Comparison of ENCODE assay signal across 32 mouse cellular contexts in genomic region chr16:35278166-35278565, GRCm38 (mm10).
"Had no signal": no experiment of that assay in that cellular context is flagged by ENCODE, and none has a peak within 500 bp of the region (broad histone marks: within the 10 kb centered on the region; RNA-seq: fewer than 3 reads in every experiment).

No protein-coding gene starts in this region.

- H3K27me3 ChIP-seq: heart, embryonic 15.5 days; hindbrain, embryonic 15.5 days; kidney, embryonic 15.5 days had no signal

- H3K27ac ChIP-seq: heart, embryonic 13.5 days; heart, embryonic 15.5 days; hindbrain, embryonic 13.5 days; hindbrain, embryonic 14.5 days; hindbrain, embryonic 15.5 days; hindbrain, postnatal 0 days; intestine, embryonic 15.5 days; kidney, embryonic 15.5 days; kidney, postnatal 0 days; layer of hippocampus, adult 2 months; left cerebral cortex, adult 2 months had no signal

- H3K4me1 ChIP-seq: heart, embryonic 12.5 days; heart, embryonic 13.5 days; heart, embryonic 15.5 days; hindbrain, embryonic 15.5 days; intestine, embryonic 15.5 days; kidney, embryonic 15.5 days had no signal

- DNase-seq: heart, postnatal 10 days; heart, postnatal 14 days; heart, postnatal 36 days; heart, postnatal 4 days; kidney, adult 11 months; kidney, adult 18-20 months; kidney, adult 2 months; kidney, adult 8-10 months; kidney, adult 9 months; kidney, postnatal 10 days; kidney, postnatal 14 days; kidney, postnatal 25 days; kidney, postnatal 36 days; layer of hippocampus, adult 9-11 months; layer of hippocampus, postnatal 36 days had no signal

- ATAC-seq: hindbrain, embryonic 16.5 days; hindbrain, postnatal 0 days; inflammation-experienced regulatory T-cells, adult 6 months; intestine, embryonic 15.5 days; intestine, embryonic 16.5 days; intestine, postnatal 0 days had no signal

- H3K4me3 ChIP-seq: heart, embryonic 12.5 days; heart, embryonic 13.5 days; heart, embryonic 15.5 days; hindbrain, embryonic 13.5 days; hindbrain, embryonic 15.5 days; intestine, embryonic 15.5 days; kidney, embryonic 15.5 days; layer of hippocampus, adult 2 months; left cerebral cortex, adult 2 months had no signal

- H3K9ac ChIP-seq: heart, embryonic 12.5 days; heart, embryonic 13.5 days; heart, embryonic 15.5 days; hindbrain, embryonic 13.5 days; hindbrain, embryonic 14.5 days; hindbrain, embryonic 15.5 days; intestine, embryonic 15.5 days; kidney, embryonic 15.5 days had no signal

- H3K4me2 ChIP-seq: heart, embryonic 11.5 days; heart, embryonic 12.5 days; heart, embryonic 13.5 days; heart, embryonic 15.5 days; hindbrain, embryonic 13.5 days; hindbrain, embryonic 14.5 days; hindbrain, embryonic 15.5 days; intestine, embryonic 15.5 days; kidney, embryonic 15.5 days had no signal

- H3K9me3 ChIP-seq: heart, embryonic 12.5 days; heart, embryonic 13.5 days; heart, embryonic 15.5 days; hindbrain, embryonic 13.5 days; hindbrain, embryonic 15.5 days; intestine, embryonic 15.5 days; kidney, embryonic 15.5 days had no signal

- H3K36me3 ChIP-seq: intestine, embryonic 15.5 days; kidney, embryonic 15.5 days had no signal
